In the genomic region with DNA sequence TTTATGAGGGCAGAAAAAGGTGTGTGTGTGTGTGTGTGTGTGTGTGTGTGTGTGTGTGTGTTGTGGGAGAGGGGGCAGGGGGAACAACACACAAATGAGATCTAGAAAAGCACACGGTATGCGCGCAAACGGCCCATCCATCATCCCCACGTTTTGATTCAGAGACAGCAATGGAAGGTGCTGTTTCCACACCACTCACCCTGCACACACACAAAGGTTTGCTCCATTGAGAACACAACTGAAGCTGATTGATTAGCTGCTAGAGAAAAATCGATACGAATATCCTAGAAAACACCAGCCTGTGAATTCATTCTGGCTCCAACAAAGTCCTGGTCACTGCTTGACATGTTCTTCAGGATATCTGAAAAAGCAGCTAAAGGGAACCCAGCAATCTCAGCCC, we compare ENCODE assay signal across 13 mouse cellular contexts.
"Had no signal": no experiment of that assay in that cellular context is flagged by ENCODE, and none has a peak within 500 bp of the region (broad histone marks: within the 10 kb centered on the region; RNA-seq: fewer than 3 reads in every experiment).

No protein-coding gene starts in this region.

- H3K36me3 ChIP-seq: intestine, embryonic 15.5 days; kidney, embryonic 15.5 days; limb, embryonic 13.5 days; liver, embryonic 12.5 days; midbrain, embryonic 12.5 days had no signal

- H3K9ac ChIP-seq: intestine, embryonic 15.5 days; kidney, embryonic 15.5 days; limb, embryonic 13.5 days; liver, embryonic 12.5 days; lung, embryonic 14.5 days; midbrain, embryonic 12.5 days had no signal

- H3K9me3 ChIP-seq: intestine, embryonic 15.5 days; kidney, embryonic 15.5 days; limb, embryonic 13.5 days; liver, embryonic 12.5 days; midbrain, embryonic 12.5 days had no signal

- H3K27ac ChIP-seq: intestine, embryonic 15.5 days; kidney, embryonic 15.5 days; limb, embryonic 13.5 days; liver, embryonic 12.5 days; midbrain, embryonic 12.5 days had no signal

- H3K27me3 ChIP-seq: intestine, embryonic 15.5 days; kidney, embryonic 15.5 days; limb, embryonic 13.5 days; liver, embryonic 12.5 days; midbrain, embryonic 12.5 days had no signal

- DNase-seq: kidney, adult 2 months; kidney, postnatal 14 days; left cerebral cortex, postnatal 4 days; lung, embryonic 14.5 days; lung, postnatal 10 days; lung, postnatal 4 days; thymus, adult 18-20 months; thymus, postnatal 14 days had no signal

- H3K4me3 ChIP-seq: intestine, embryonic 15.5 days; kidney, embryonic 15.5 days; limb, embryonic 13.5 days; liver, embryonic 12.5 days; midbrain, embryonic 12.5 days had no signal

- H3K4me1 ChIP-seq: intestine, embryonic 15.5 days had no signal

- ATAC-seq: intestine, embryonic 15.5 days; liver, embryonic 12.5 days had no signal

- H3K4me2 ChIP-seq: intestine, embryonic 15.5 days; kidney, embryonic 15.5 days; limb, embryonic 13.5 days; liver, embryonic 12.5 days; lung, embryonic 14.5 days; midbrain, embryonic 12.5 days had no signal
